Mouse (Mus musculus): ENCODE results near the gene Ncam2. TPM values are rescaled to one million over a fixed set of nuclear protein-coding genes. Genes with fewer than 3 reads are reported as not detected.

The Ncam2 gene
- total RNA-seq, 2 experiments from 2014 or later: 1.1 to 1.2 TPM

GRCm38 (mm10) chr16:81285882-81286281 is 85.4 kb downstream of the Ncam2 start:
- DNase-seq: no peak

- DNase-seq: no peak
Measured at GRCm38 (mm10) chr16:81303806-81304205, 103.3 kb downstream of the Ncam2 start.

GRCm38 (mm10) chr16:81309215-81309614 is 108.7 kb downstream of the Ncam2 start:
- DNase-seq: no peak

- no peak for DNase-seq
Measured at GRCm38 (mm10) chr16:81319037-81319436, 118.5 kb downstream of the Ncam2 start.

GRCm38 (mm10) chr16:81330539-81330938 is 130.0 kb downstream of the Ncam2 start:
- peak; percentile 38 to 48 for DNase-seq

GRCm38 (mm10) chr16:81365901-81366300 is 165.4 kb downstream of the Ncam2 start:
- no peak for DNase-seq

GRCm38 (mm10) chr16:81374234-81374633 is 173.7 kb downstream of the Ncam2 start:
- no peak for DNase-seq

- DNase-seq: no peak
Measured at GRCm38 (mm10) chr16:81380434-81380833, 179.9 kb downstream of the Ncam2 start.

GRCm38 (mm10) chr16:81388646-81389045 is 188.1 kb downstream of the Ncam2 start:
- no peak for DNase-seq

GRCm38 (mm10) chr16:81434559-81434958 is 234.1 kb downstream of the Ncam2 start:
- DNase-seq: no peak

GRCm38 (mm10) chr16:81437091-81437867 is 236.8 kb downstream of the Ncam2 start:
- peak; percentile 0 to 25 for DNase-seq

- DNase-seq: no peak
Measured at GRCm38 (mm10) chr16:81437868-81438249, 237.4 kb downstream of the Ncam2 start.

GRCm38 (mm10) chr16:81450851-81451250 is 250.4 kb downstream of the Ncam2 start:
- no peak for DNase-seq

GRCm38 (mm10) chr16:81452988-81453387 is 252.5 kb downstream of the Ncam2 start:
- DNase-seq: no peak

GRCm38 (mm10) chr16:81454472-81454871 is 254.0 kb downstream of the Ncam2 start:
- DNase-seq: no peak

- peak in 1 of 2 experiments; percentile 1 for DNase-seq
Measured at GRCm38 (mm10) chr16:81462731-81463130, 262.2 kb downstream of the Ncam2 start.

- no peak for DNase-seq
Measured at GRCm38 (mm10) chr16:81472925-81473324, 272.4 kb downstream of the Ncam2 start.

- no peak for DNase-seq
Measured at GRCm38 (mm10) chr16:81481058-81481457, 280.6 kb downstream of the Ncam2 start.

- no peak for DNase-seq
Measured at GRCm38 (mm10) chr16:81496111-81496510, 295.6 kb downstream of the Ncam2 start.

GRCm38 (mm10) chr16:81502578-81502977 is 302.1 kb downstream of the Ncam2 start:
- DNase-seq: no peak

- no peak for DNase-seq
Measured at GRCm38 (mm10) chr16:81536230-81536629, 335.7 kb downstream of the Ncam2 start.

- DNase-seq: no peak
Measured at GRCm38 (mm10) chr16:81587565-81588107, 387.1 kb downstream of the Ncam2 start.

GRCm38 (mm10) chr16:81623276-81623675 is 422.8 kb downstream of the Ncam2 start:
- peak in 1 of 2 experiments; percentile 1 for DNase-seq

- no peak for DNase-seq
Measured at GRCm38 (mm10) chr16:81623776-81624175, 423.3 kb downstream of the Ncam2 start.

Measured in adrenal gland, postnatal 36 days (tissue).